Mouse (Mus musculus) bone marrow macrophage, adult 2 months (primary cell): Measurements from ENCODE around the gene Hspd1.

Experiments used
- CTCF ChIP-seq: IDR thresholded peaks from 2 replicates; pipeline ENCODE4 v1.5.1; 2012; ENCODE audit warnings: low read depth, mild to moderate bottlenecking, low read length, moderate library complexity
- POLR2A ChIP-seq: IDR thresholded peaks from 2 replicates; pipeline ENCODE4 v1.6.1; 2012; ENCODE audit warnings: mild to moderate bottlenecking, low read depth, low read length, borderline replicate concordance

DNA sequence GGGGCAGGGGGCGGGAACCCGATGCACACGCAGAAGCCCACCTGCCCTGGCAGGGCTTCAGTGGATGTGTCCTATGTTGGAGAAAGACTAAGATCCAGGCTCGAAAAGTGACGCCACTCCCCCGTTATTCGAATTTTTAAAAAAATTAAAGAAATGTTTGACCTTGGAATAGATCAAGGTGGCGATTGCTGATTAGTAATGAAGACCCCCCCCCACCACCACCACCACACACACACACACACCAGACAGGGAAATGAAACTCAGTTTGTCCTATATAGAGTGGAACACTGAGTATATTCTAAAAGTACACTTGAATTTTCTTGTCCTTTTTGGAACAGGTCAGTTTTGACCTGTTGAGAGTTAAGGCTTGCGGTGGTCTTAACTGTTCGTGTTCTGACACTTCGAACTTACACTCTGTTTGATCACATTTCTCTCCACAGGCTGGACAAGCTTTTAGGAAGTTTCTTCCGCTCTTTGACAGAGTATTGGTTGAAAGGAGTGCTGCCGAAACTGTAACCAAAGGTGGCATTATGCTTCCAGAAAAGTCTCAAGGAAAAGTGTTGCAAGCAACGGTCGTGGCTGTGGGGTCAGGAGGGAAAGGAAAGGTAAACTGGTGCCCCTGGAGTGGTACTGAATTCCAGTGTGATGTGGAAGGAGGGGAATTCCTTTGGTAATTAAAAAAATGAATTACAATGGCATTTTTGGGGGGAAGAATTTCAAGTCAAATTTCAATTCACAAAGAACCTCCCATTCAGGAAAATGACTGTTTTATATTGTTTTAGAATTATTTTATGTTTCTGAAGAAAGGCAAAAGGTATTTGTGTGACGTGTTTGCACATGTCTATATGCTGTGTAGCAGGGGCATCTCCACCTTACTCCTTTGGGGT lies 811 bp upstream of the Hspd1 start:
- TF ChIP-seq POLR2A (no peak), CTCF (no peak)
